30 mouse cellular contexts compared by ENCODE assay signal in the genomic region with DNA sequence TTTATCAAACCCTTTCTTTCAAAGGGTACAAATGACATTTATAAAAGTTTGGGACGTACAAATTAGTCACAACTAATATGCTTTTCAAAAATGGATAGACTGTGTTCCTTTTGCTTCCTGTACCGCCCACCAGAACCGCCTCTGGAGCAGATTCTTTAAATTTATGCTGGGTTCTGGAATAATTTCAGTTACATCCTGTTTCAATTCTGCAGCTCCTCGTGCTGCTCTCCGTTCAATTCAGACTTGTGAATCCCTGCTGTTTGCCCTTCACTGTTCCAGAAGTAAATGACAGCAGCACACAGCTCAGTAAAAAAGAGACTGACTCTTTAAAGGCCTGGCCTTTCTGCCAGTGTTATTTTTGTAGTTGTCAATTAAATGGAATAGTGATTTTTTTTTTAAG. TPM values are rescaled to one million over a fixed set of nuclear protein-coding genes. Genes with fewer than 3 reads are reported as not detected.
DNase-seq lines count a peak whose midpoint lies in the region.
"Had no signal": no experiment of that assay in that cellular context is flagged by ENCODE, and none has a peak within 500 bp of the region (broad histone marks: within the 10 kb centered on the region; RNA-seq: fewer than 3 reads in every experiment).

No protein-coding gene starts in this region.

- no peaks in the 10 kb centered on the region for H3K9me3 ChIP-seq in embryonic facial prominence, embryonic 10.5 days
- H3K9me3 ChIP-seq: G1E; hindbrain, embryonic 10.5 days; kidney, embryonic 15.5 days; midbrain, embryonic 10.5 days; neural tube, embryonic 15.5 days had no signal

- H3K27me3 ChIP-seq in embryonic facial prominence, embryonic 10.5 days (replicated peaks; ENCODE audit: low read depth, poor library complexity, severe bottlenecking), result no peaks in the 10 kb centered on the region
- H3K27me3 ChIP-seq: CH12.LX; kidney, embryonic 15.5 days; neural tube, embryonic 15.5 days; Patski had no signal

- H3K4me3 ChIP-seq in embryonic facial prominence, embryonic 10.5 days, result no peak overlapping the region
- H3K4me3 ChIP-seq: hindbrain, embryonic 10.5 days; kidney, embryonic 15.5 days; midbrain, embryonic 10.5 days; neural tube, embryonic 15.5 days had no signal

- no peak overlapping the region for H3K27ac ChIP-seq in embryonic facial prominence, embryonic 10.5 days (replicated peaks)
- H3K27ac ChIP-seq: hindbrain, embryonic 10.5 days; hindbrain, postnatal 0 days; kidney, embryonic 15.5 days; macrophage; midbrain, embryonic 10.5 days; neural tube, embryonic 15.5 days; stomach, postnatal 0 days had no signal

- H3K4me1 ChIP-seq in embryonic facial prominence, embryonic 10.5 days, result no peaks in the 10 kb centered on the region
- H3K4me1 ChIP-seq: hindbrain, embryonic 10.5 days; kidney, embryonic 15.5 days; midbrain, embryonic 10.5 days had no signal

- DNase-seq in layer of hippocampus, adult 18-20 months (ENCODE audit: low spot score in 2 of 2), result peak; percentile 51 to 79
- DNase-seq in layer of hippocampus, adult 9-10 months (ENCODE audit: low spot score), result no peak
- DNase-seq in right cerebral cortex, adult 18-20 months, result peak; percentile 76
- DNase-seq in right cerebral cortex, postnatal 14 days, result no peak
- peak; percentile 28 to 66 for DNase-seq in layer of hippocampus, postnatal 14 days (ENCODE audit: low spot score in 2 of 2)
- DNase-seq in telencephalon, adult 2 months (ENCODE audit: low read depth, low spot score), result peak; percentile 72
- DNase-seq in embryonic facial prominence, embryonic 10.5 days (ENCODE audit: low spot score), result no peak
- DNase-seq: adrenal gland, postnatal 36 days; B cell, adult 2 months; cerebellum, adult 11-12 months; cerebellum, postnatal 10 days; gastrocnemius, postnatal 10 days; kidney, adult 11 months; kidney, postnatal 4 days; liver, postnatal 0 days had no signal

- 87% methylated on average over 5 of the region's 5 CpGs for WGBS in embryonic facial prominence, embryonic 10.5 days

- H3K36me3 ChIP-seq in embryonic facial prominence, embryonic 10.5 days (replicated peaks), result peaks cover 70% of the 10 kb centered on the region

RNA-seq across cellular contexts. Expression of a gene that starts 10.1 kb away (rescaled TPM):
- total RNA-seq in layer of hippocampus, adult 18-20 months (2021), result 10 to 100 TPM in 1 of 2 experiments, 1 to 10 TPM in 1; 9.9 to 12.9 TPM
- 10 to 100 TPM in 1 of 2 experiments, 1 to 10 TPM in 1; 9.2 to 10.7 TPM for total RNA-seq in layer of hippocampus, postnatal 14 days (2021)
- polyA plus RNA-seq in embryonic facial prominence, embryonic 10.5 days (2016; fragmentation: Nextera tagmentation; extraction: Ambion mirVana), result 13.2 and 15.2 TPM in 2 replicates

RNA-seq across cellular contexts. Expression of a gene that starts 13.6 kb away (rescaled TPM):
- 100 to 1,000 TPM; 320 to 324 TPM for total RNA-seq in layer of hippocampus, adult 18-20 months (2021)
- total RNA-seq in layer of hippocampus, postnatal 14 days (2021), result 100 to 1,000 TPM; 352 to 359 TPM
- polyA plus RNA-seq in embryonic facial prominence, embryonic 10.5 days (2016; fragmentation: Nextera tagmentation; extraction: Ambion mirVana), result 64.9 and 71.3 TPM in 2 replicates

RNA-seq across cellular contexts. Expression of a gene that starts 25.9 kb away (rescaled TPM):
- total RNA-seq in layer of hippocampus, adult 18-20 months (2021), result not detected
- not detected for total RNA-seq in layer of hippocampus, postnatal 14 days (2021)
- polyA plus RNA-seq in embryonic facial prominence, embryonic 10.5 days (2016; fragmentation: Nextera tagmentation; extraction: Ambion mirVana), result 0.09 and 0.37 TPM in 2 replicates
- total RNA-seq: adrenal gland, adult 18-20 months; adrenal gland, postnatal 36 days; CH12.LX; granulocyte monocyte progenitor cell, adult 5-6 weeks; hindbrain, postnatal 0 days; liver, adult 2 months had no signal
- polyA plus RNA-seq: cortical plate, adult 2 months; hindbrain, postnatal 0 days; liver, adult 2 months; macrophage; Patski; thymus, postnatal 0 days had no signal

Comparison
In these comparisons a context has a peak if more than half of its experiments do, and no peak if none do; other contexts are left out.
1. DNase-seq: peak in layer of hippocampus, adult 18-20 months (2 of 2), right cerebral cortex, adult 18-20 months (single experiment), layer of hippocampus, postnatal 14 days (2 of 2) and telencephalon, adult 2 months (single experiment); none in layer of hippocampus, adult 9-10 months (single experiment), right cerebral cortex, postnatal 14 days (single experiment) and embryonic facial prominence, embryonic 10.5 days (single experiment).